Mouse (Mus musculus): ENCODE results near the gene Nat8f2. TPM values are rescaled to one million over a fixed set of nuclear protein-coding genes. Genes with fewer than 3 reads are reported as not detected.
"Not testable (repeated sequence)": the region's sequence is repeated elsewhere in the genome, so short reads cannot be mapped to it uniquely, and the experiment has no call there.

The Nat8f2 gene
- polyA plus RNA-seq (2014; fragmentation: Nextera tagmentation; extraction: Ambion mirVana), result not detected in 2 replicates

GRCm38 (mm10) chr6:85869006-85869405, at the start of gene Nat8f2:
Gene Nat8f2, minus strand, starts transcription at chr6:85869158.
- H3K9ac ChIP-seq (ENCODE audit: low read length); H3K27ac ChIP-seq (ENCODE audit: low read depth, low read length); H3K27me3 ChIP-seq (ENCODE audit: control insufficient read depth, insufficient read depth, low read length); H3K4me2 ChIP-seq (ENCODE audit: low read depth, low read length, severe bottlenecking); H3K4me1 ChIP-seq (replicated peaks; ENCODE audit: control insufficient read depth, insufficient read depth, low read length); H3K9me3 ChIP-seq (ENCODE audit: control insufficient read depth, low read length); DNase-seq (ENCODE audit: low spot score); H3K36me3 ChIP-seq (ENCODE audit: control insufficient read depth, insufficient read depth, low read length); ATAC-seq (replicated peaks; ENCODE audit: low FRiP score); H3K4me3 ChIP-seq (ENCODE audit: low read depth, low read length): not testable (repeated sequence)
- WGBS, result 87% methylated on average over 5 of the region's 5 CpGs

DNA sequence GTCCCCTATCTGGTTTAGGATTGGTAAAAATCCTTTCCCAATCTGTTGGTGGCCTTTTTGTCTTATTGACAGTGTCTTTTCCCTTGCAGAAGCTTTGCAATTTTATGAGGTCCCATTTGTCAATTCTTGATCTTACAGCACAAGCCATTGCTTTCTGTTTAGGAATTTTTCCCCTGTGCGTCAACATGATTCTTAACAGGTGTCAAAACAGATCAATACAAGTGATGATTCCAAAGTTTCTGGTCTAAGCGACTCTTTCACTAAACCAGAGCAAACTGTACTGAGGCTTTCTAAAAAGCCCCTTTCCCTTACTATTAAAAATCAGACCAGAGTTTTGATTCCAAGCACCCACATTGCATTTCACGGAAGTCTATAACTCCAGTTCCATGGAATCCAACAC, 49.4 kb upstream of the Nat8f2 start:
- not testable (repeated sequence) for H3K9me3 ChIP-seq (ENCODE audit: control insufficient read depth, low read length); H3K4me3 ChIP-seq (ENCODE audit: low read depth, low read length); H3K4me2 ChIP-seq (ENCODE audit: low read depth, low read length, severe bottlenecking); H3K27me3 ChIP-seq (ENCODE audit: control insufficient read depth, insufficient read depth, low read length); H3K4me1 ChIP-seq (replicated peaks; ENCODE audit: control insufficient read depth, insufficient read depth, low read length); H3K27ac ChIP-seq (ENCODE audit: low read depth, low read length); DNase-seq (ENCODE audit: low spot score); ATAC-seq (replicated peaks; ENCODE audit: low FRiP score); H3K9ac ChIP-seq (ENCODE audit: low read length); H3K36me3 ChIP-seq (ENCODE audit: control insufficient read depth, insufficient read depth, low read length)
- WGBS, result 93% methylated on average over 3 of the region's 3 CpGs

DNA sequence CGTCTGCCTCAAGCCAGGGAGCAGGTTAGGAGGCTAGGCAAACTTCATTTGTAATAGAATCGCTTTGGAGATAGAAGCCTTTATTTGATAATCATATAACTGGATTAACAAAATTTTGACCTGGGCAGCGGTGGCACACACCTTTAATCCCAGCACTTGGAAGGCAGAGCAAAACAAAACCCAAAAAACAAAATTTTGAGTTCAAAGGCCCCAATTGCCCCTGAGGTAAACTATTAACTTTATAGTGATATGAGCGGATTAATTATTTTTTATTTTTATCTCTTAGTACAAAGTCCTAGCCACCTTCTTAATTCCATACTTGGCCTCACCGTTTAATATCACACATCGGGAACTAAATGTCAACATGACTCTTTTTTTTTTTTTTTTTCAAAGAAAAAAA, 47.6 kb upstream of the Nat8f2 start:
- Histone ChIP-seq H3K4me2 (ENCODE audit: low read depth, low read length, severe bottlenecking) (peak overlapping the region; percentile 70), H3K4me1 (replicated peaks; ENCODE audit: control insufficient read depth, insufficient read depth, low read length) (peaks cover 7% of the 10 kb centered on the region; the same call in 1 of the 2 replicates), H3K4me3 (ENCODE audit: low read depth, low read length) (peak overlapping the region; percentile 57), H3K9ac (ENCODE audit: low read length) (peak overlapping the region; percentile 74), H3K27ac (ENCODE audit: low read depth, low read length) (no peak overlapping the region), H3K36me3 (ENCODE audit: control insufficient read depth, insufficient read depth, low read length) (no peaks in the 10 kb centered on the region), H3K27me3 (ENCODE audit: control insufficient read depth, insufficient read depth, low read length) (no peaks in the 10 kb centered on the region), H3K9me3 (ENCODE audit: control insufficient read depth, low read length) (no peaks in the 10 kb centered on the region)
- DNase-seq (ENCODE audit: low spot score) (no peak), ATAC-seq (replicated peaks; ENCODE audit: low FRiP score) (no peak)
- 83% methylated on average over 6 of the region's 6 CpGs for WGBS

- H3K27me3 ChIP-seq (ENCODE audit: control insufficient read depth, insufficient read depth, low read length); H3K36me3 ChIP-seq (ENCODE audit: control insufficient read depth, insufficient read depth, low read length); H3K9me3 ChIP-seq (ENCODE audit: control insufficient read depth, low read length); H3K4me1 ChIP-seq (replicated peaks; ENCODE audit: control insufficient read depth, insufficient read depth, low read length): not testable (repeated sequence)
- Histone ChIP-seq H3K4me3 (ENCODE audit: low read depth, low read length) (peak within 1 kb of the TSS; percentile 57), H3K9ac (ENCODE audit: low read length) (peak within 1 kb of the TSS; percentile 74), H3K27ac (ENCODE audit: low read depth, low read length) (peak within 1 kb of the TSS; percentile 73; the same call in 1 of the 2 replicates), H3K4me2 (ENCODE audit: low read depth, low read length, severe bottlenecking) (peak within 1 kb of the TSS; percentile 83)
- WGBS, result under 1% methylated on average over 58 of the region's 61 CpGs
- ATAC-seq (replicated peaks; ENCODE audit: low FRiP score) (peak; percentile 95), DNase-seq (ENCODE audit: low spot score) (peak; percentile 91)
Measured at GRCm38 (mm10) chr6:85915539-85916513, 46.9 kb upstream of the Nat8f2 start, which contains the start of gene Nat8f1. Gene Nat8f1, minus strand, starts transcription at chr6:85915687.

- Histone ChIP-seq H3K4me2 (ENCODE audit: low read depth, low read length, severe bottlenecking) (peak overlapping the region; percentile 83), H3K27me3 (ENCODE audit: control insufficient read depth, insufficient read depth, low read length) (no peaks in the 10 kb centered on the region), H3K9me3 (ENCODE audit: control insufficient read depth, low read length) (no peaks in the 10 kb centered on the region), H3K36me3 (ENCODE audit: control insufficient read depth, insufficient read depth, low read length) (no peaks in the 10 kb centered on the region), H3K27ac (ENCODE audit: low read depth, low read length) (peak overlapping the region; percentile 73; the same call in 1 of the 2 replicates), H3K9ac (ENCODE audit: low read length) (peak overlapping the region; percentile 74), H3K4me3 (ENCODE audit: low read depth, low read length) (peak overlapping the region; percentile 57), H3K4me1 (replicated peaks; ENCODE audit: control insufficient read depth, insufficient read depth, low read length) (peaks cover 7% of the 10 kb centered on the region; the same call in 1 of the 2 replicates)
- DNase-seq (ENCODE audit: low spot score) (no peak), ATAC-seq (replicated peaks; ENCODE audit: low FRiP score) (0 out of 2 replicates have a peak, but pooled peaks have one; percentile 7)
- 2% methylated on average over 11 of the region's 11 CpGs for WGBS
Measured at GRCm38 (mm10) chr6:85915141-85915538, 46.2 kb upstream of the Nat8f2 start.

DNA sequence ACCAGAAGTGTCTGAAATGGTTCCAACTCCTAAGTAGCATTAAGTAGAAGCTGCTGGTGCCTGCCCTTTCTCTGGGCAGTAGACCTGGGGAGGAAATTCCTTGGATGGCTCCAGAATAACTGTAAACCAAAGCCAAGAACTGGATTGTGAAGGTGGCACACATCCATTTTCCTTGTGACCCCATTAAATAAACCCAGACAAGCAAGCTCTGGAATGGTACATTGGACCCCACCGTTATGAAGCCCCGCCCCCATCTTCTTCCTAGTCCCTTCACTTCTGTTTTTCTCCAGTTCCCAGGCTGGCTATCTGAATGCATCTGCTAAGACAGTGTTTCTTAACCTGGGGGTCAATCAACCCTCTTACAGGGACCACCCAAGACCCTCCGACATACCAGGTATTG, 42.6 kb upstream of the Nat8f2 start, which contains the start of gene Tprkb:
Gene Tprkb, plus strand, starts transcription at position 279 of the 400 bp plus-strand sequence.
- H3K9me3 ChIP-seq (ENCODE audit: control insufficient read depth, low read length), result no peaks in the 10 kb centered on the region
- 87% methylated on average over 3 of the region's 3 CpGs for WGBS
- H3K4me2 ChIP-seq (ENCODE audit: low read depth, low read length, severe bottlenecking), result no peak within 1 kb of the TSS
- peaks cover 7% of the 10 kb centered on the region; the same call in 1 of the 2 replicates for H3K4me1 ChIP-seq (replicated peaks; ENCODE audit: control insufficient read depth, insufficient read depth, low read length)
- no peak within 1 kb of the TSS for H3K9ac ChIP-seq (ENCODE audit: low read length)
- no peaks in the 10 kb centered on the region for H3K36me3 ChIP-seq (ENCODE audit: control insufficient read depth, insufficient read depth, low read length)
- ATAC-seq (replicated peaks; ENCODE audit: low FRiP score) (no peak), DNase-seq (ENCODE audit: low spot score) (no peak)
- H3K27me3 ChIP-seq (ENCODE audit: control insufficient read depth, insufficient read depth, low read length), result no peaks in the 10 kb centered on the region
- H3K27ac ChIP-seq (ENCODE audit: low read depth, low read length), result no peak within 1 kb of the TSS
- no peak within 1 kb of the TSS for H3K4me3 ChIP-seq (ENCODE audit: low read depth, low read length)

- Histone ChIP-seq H3K27ac (ENCODE audit: low read depth, low read length) (no peak overlapping the region), H3K27me3 (ENCODE audit: control insufficient read depth, insufficient read depth, low read length) (no peaks in the 10 kb centered on the region), H3K4me2 (ENCODE audit: low read depth, low read length, severe bottlenecking) (no peak overlapping the region), H3K36me3 (ENCODE audit: control insufficient read depth, insufficient read depth, low read length) (no peaks in the 10 kb centered on the region), H3K9ac (ENCODE audit: low read length) (no peak overlapping the region), H3K4me3 (ENCODE audit: low read depth, low read length) (no peak overlapping the region), H3K4me1 (replicated peaks; ENCODE audit: control insufficient read depth, insufficient read depth, low read length) (peaks cover 1% of the 10 kb centered on the region; the same call in 1 of the 2 replicates), H3K9me3 (ENCODE audit: control insufficient read depth, low read length) (no peaks in the 10 kb centered on the region)
- DNase-seq (ENCODE audit: low spot score) (no peak), ATAC-seq (replicated peaks; ENCODE audit: low FRiP score) (no peak)
- 97% methylated on average over 1 of the region's 1 CpGs for WGBS
Measured at GRCm38 (mm10) chr6:85909704-85910103, 40.7 kb upstream of the Nat8f2 start.

DNA sequence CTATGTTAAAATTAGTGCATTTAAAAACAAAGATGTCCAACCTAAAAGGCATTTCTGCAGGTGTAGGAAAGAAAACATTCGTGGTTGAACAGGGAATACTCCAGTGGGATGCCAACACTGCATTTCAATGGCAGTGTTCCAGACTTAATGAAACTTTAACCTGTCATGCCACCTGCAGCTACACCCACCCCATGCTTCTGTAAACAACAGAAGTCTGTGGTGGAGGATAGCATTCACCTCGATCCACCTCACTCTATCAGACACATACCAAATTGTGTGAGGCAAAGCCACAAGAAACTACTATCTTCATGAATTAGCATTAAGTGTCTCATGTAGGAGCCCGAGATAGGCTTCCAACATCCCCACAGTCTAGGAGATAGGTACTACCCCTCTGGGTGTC, 39.4 kb upstream of the Nat8f2 start:
- 74% methylated on average over 3 of the region's 3 CpGs for WGBS
- Histone ChIP-seq H3K36me3 (ENCODE audit: control insufficient read depth, insufficient read depth, low read length) (no peaks in the 10 kb centered on the region), H3K4me2 (ENCODE audit: low read depth, low read length, severe bottlenecking) (no peak overlapping the region), H3K9me3 (ENCODE audit: control insufficient read depth, low read length) (no peaks in the 10 kb centered on the region), H3K27ac (ENCODE audit: low read depth, low read length) (no peak overlapping the region), H3K4me1 (replicated peaks; ENCODE audit: control insufficient read depth, insufficient read depth, low read length) (no peaks in the 10 kb centered on the region), H3K9ac (ENCODE audit: low read length) (no peak overlapping the region; the same call in 1 of the 2 replicates), H3K4me3 (ENCODE audit: low read depth, low read length) (no peak overlapping the region), H3K27me3 (ENCODE audit: control insufficient read depth, insufficient read depth, low read length) (no peaks in the 10 kb centered on the region)
- ATAC-seq (replicated peaks; ENCODE audit: low FRiP score) (no peak), DNase-seq (ENCODE audit: low spot score) (no peak)

All from forebrain, embryonic 11.5 days (tissue).